Mouse (Mus musculus) mature B cell (primary cell): Measurements from ENCODE around the gene Atxn3.

Experiments
- in situ Hi-C: fragments of 300-500 bp; cut with MboI; formaldehyde crosslinking; loops from 2 replicates; pipeline ENCODE4 v1.14.3; 2019

The Atxn3 gene

GRCm38 (mm10) chr12:101893296-101893695, 64.8 kb downstream of the Atxn3 start:
- in situ Hi-C loops, result no loop called here

DNA sequence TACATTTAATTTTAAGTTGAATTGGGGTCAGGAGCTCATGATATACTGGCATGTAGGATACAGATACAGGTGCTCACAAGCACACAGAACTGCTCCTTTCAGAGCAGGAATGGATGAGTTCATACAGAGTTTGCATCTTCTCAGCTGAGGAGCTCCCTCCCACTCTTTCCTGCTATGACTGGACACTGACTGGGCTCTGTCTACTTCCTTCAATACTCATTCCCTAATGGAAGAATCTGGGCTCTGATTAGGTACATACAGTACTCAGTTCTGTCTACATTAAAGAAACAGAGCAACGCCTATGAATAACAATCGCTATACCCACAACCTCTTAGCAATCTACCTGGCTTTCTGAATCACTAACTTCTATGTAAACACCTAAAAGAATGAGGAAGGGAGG, 65.2 kb downstream of the Atxn3 start:
- in situ Hi-C loops, result no loop called here

DNA sequence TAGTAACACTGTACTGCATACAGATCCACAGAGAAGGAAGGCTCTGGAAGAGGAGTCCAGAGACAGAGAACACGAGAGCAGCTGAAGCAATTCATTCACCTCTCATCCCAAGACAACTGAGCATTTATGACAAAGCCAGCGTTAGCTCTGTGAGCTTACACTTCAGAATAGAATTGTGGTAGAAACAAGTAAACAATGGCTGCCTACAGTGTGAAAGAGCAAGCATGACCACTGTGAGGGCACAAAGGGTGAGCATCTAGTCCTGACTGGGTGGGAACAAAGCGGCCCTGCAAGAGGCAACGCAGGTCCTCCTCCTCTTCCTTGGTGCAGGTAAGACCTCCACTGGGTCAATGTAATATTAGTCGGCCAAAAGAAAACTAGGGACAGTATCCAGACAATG, 67.0 kb downstream of the Atxn3 start:
- in situ Hi-C loops, result no loop called here

DNA sequence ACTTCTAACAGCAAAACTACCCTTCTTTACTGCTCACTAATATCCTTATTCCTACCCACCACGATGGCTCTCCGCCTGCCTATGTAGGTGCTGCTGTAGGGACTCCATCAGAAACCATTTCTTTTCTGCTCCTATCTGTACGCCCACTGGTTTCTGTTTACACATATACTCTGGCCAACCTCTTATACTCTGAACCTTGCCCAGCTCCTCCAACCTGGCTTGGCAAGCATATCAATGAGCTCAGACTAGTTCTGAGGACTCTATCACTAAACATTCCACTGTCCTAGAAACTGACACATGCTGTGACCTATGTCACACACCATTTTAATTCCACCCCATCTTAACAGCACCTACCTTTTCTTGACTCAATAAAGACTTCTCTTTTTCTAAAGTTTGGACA, 68.7 kb downstream of the Atxn3 start:
- in situ Hi-C loops, result no loop called here

- in situ Hi-C loops, result no loop called here
These were observed 69.7 kb downstream of the Atxn3 start for GRCm38 (mm10) chr12:101888312-101888711.

DNA sequence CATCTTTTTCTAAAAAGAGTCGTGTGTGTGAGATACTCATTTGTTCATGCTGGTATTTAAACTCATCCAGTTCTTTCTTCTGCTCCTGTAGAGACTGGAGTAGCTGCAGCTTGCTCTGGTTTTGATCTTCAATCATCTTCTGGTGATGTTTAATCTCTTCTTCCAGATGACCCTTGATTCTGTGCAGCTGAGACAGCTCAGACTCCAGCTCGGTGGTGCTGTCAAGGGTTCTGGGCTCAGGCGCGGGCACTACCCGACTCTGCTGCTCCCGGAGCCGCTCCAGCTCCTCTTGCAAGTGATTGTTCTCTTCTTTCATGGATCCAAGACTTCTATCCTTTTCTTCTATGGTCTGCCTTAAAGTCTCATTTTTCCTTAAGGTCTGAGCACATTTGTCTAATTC, 73.1 kb downstream of the Atxn3 start:
- in situ Hi-C loops, result no loop called here

- in situ Hi-C loops, result no loop called here
These were observed 81.7 kb downstream of the Atxn3 start for GRCm38 (mm10) chr12:101876374-101876773.

DNA sequence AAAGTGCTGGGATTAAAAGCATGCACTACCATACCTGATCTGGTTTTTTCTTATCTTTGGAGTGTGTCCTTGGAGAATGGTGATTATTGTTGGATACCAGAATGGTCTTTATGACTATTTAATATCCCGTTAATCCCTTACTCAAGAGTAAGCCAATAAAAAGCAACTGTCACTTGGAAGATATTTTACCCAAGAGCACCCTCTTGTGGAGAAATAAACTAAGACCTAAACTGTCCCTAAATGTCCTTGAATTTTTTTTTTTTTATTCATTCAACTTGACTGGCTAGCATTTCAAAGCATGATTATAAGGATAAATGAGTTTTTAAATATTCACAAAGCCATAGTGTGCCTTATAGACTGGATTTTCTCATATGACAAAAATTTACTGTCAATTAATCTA, 82.9 kb downstream of the Atxn3 start:
- in situ Hi-C loops, result no loop called here
